Comparison of ENCODE assay signal across 24 mouse cellular contexts in genomic region chr10:108368358-108368757, GRCm38 (mm10). TPM values are rescaled to one million over a fixed set of nuclear protein-coding genes. Genes with fewer than 3 reads are reported as not detected.
DNase-seq lines count a peak whose midpoint lies in the region; ATAC-seq and TF ChIP-seq lines count a peak whose summit lies in the region.
"Had no signal": no experiment of that assay in that cellular context is flagged by ENCODE, and none has a peak within 500 bp of the region (broad histone marks: within the 10 kb centered on the region; RNA-seq: fewer than 3 reads in every experiment).

No protein-coding gene starts in this region.

- 69% methylated on average over 6 of the region's 6 CpGs for WGBS in liver, adult 2 months
- 72% methylated on average over 6 of the region's 6 CpGs for WGBS in intestine, embryonic 16.5 days

- H3K4me2 ChIP-seq in intestine, embryonic 16.5 days (ENCODE audit: low read depth, low read length), result no peak overlapping the region
- H3K4me2 ChIP-seq: embryonic facial prominence, embryonic 13.5 days; forebrain, embryonic 15.5 days; limb, embryonic 13.5 days; neural tube, embryonic 15.5 days had no signal

- no peaks in the 10 kb centered on the region for H3K27me3 ChIP-seq in liver, adult 2 months (ENCODE audit: control insufficient read depth, insufficient read depth, low read length)
- no peaks in the 10 kb centered on the region for H3K27me3 ChIP-seq in intestine, embryonic 16.5 days (replicated peaks; ENCODE audit: control insufficient read depth, insufficient read depth, low read length)
- H3K27me3 ChIP-seq: embryonic facial prominence, embryonic 13.5 days; forebrain, embryonic 15.5 days; limb, embryonic 13.5 days; megakaryocyte, embryonic 14.5 days; neural tube, embryonic 15.5 days had no signal

- ATAC-seq in intestine, embryonic 16.5 days, result peak; percentile 89
- no peak for ATAC-seq in cerebellum, adult (ENCODE audit: insufficient number of reproducible peaks, low FRiP score, low TSS enrichment)
- ATAC-seq in activated CD4-positive, CD25-positive, alpha-beta regulatory T cell, adult 4 months, result no peak
- ATAC-seq: forebrain, embryonic 15.5 days; midbrain, embryonic 16.5 days had no signal

- H3K79me2 ChIP-seq in liver, adult 2 months (ENCODE audit: control insufficient read depth, insufficient read depth, low read length), result peaks cover 19% of the 10 kb centered on the region; the same call in 1 of the 2 replicates

- no peak for TF ChIP-seq CTCF in liver, adult 2 months (IDR thresholded peaks at IDR 0.05; ENCODE audit: low read depth, low read length)

- H3K9ac ChIP-seq in liver, adult 2 months (ENCODE audit: low read depth, low read length), result no peak overlapping the region
- H3K9ac ChIP-seq in intestine, embryonic 16.5 days (ENCODE audit: low read depth, low read length), result no peak overlapping the region
- H3K9ac ChIP-seq: embryonic facial prominence, embryonic 13.5 days; forebrain, embryonic 15.5 days; limb, embryonic 13.5 days; neural tube, embryonic 15.5 days had no signal

- TF ChIP-seq POLR2A in liver, adult 2 months (IDR thresholded peaks at IDR 0.05; ENCODE audit: extremely low read depth, insufficient read depth, low read length), result no peak

- peak; percentile 89 for DNase-seq in liver, adult 2 months (ENCODE audit: extremely low read depth, low read depth, low spot score)
- no peak for DNase-seq in liver
- peak; percentile 69 for DNase-seq in kidney, postnatal 14 days
- peak; percentile 50 for DNase-seq in testis, postnatal 10 days (ENCODE audit: low spot score)
- no peak for DNase-seq in thymus, postnatal 36 days
- DNase-seq: adrenal gland, postnatal 14 days; B cell, adult 2 months; cerebellum, adult 11 months; cerebellum, postnatal 10 days; gastrocnemius, postnatal 25 days; layer of hippocampus, adult 9-11 months; lung, adult 18-20 months; right cerebral cortex, postnatal 14 days; thymus, postnatal 14 days had no signal

- H3K9me3 ChIP-seq in intestine, embryonic 16.5 days (ENCODE audit: control insufficient read depth, low read length), result no peaks in the 10 kb centered on the region
- H3K9me3 ChIP-seq: forebrain, embryonic 15.5 days; hindbrain, embryonic 10.5 days; neural tube, embryonic 15.5 days had no signal

- H3K4me3 ChIP-seq in liver, adult 2 months (ENCODE audit: insufficient read depth, low read depth, low read length), result no peak overlapping the region
- H3K4me3 ChIP-seq in intestine, embryonic 16.5 days (ENCODE audit: low read length), result no peak overlapping the region
- H3K4me3 ChIP-seq: embryonic facial prominence, embryonic 13.5 days; forebrain, embryonic 15.5 days; hindbrain, embryonic 10.5 days; limb, embryonic 13.5 days; megakaryocyte, embryonic 14.5 days; neural tube, embryonic 15.5 days had no signal

- H3K4me1 ChIP-seq in liver, adult 2 months (ENCODE audit: control insufficient read depth, insufficient read depth, low read length), result peaks cover 6% of the 10 kb centered on the region
- peaks cover 9% of the 10 kb centered on the region for H3K4me1 ChIP-seq in intestine, embryonic 16.5 days (ENCODE audit: control insufficient read depth, insufficient read depth, low read length)
- H3K4me1 ChIP-seq: limb, embryonic 13.5 days; megakaryocyte, embryonic 14.5 days had no signal

- H3K36me3 ChIP-seq in liver, adult 2 months (ENCODE audit: control insufficient read depth, insufficient read depth, low read length), result 0 out of 2 replicates have a peak, but pooled peaks cover 2% of the 10 kb centered on the region
- no peaks in the 10 kb centered on the region for H3K36me3 ChIP-seq in intestine, embryonic 16.5 days (ENCODE audit: control insufficient read depth, insufficient read depth, low read length)
- H3K36me3 ChIP-seq: forebrain, embryonic 15.5 days; neural tube, embryonic 15.5 days had no signal

- H3K27ac ChIP-seq in liver, adult 2 months (replicated peaks; ENCODE audit: insufficient read depth, low read depth, low read length), result no peak overlapping the region
- no peak overlapping the region for H3K27ac ChIP-seq in intestine, embryonic 16.5 days (ENCODE audit: low read length)
- H3K27ac ChIP-seq: embryonic facial prominence, embryonic 13.5 days; forebrain, embryonic 15.5 days; hindbrain, embryonic 10.5 days; limb, embryonic 13.5 days; neural tube, embryonic 15.5 days had no signal

RNA-seq across cellular contexts. Expression of gene Pawr, which starts 36.4 kb away (rescaled TPM):
- 7.1 and 7.5 TPM in 2 replicates for total RNA-seq in liver, adult 2 months (2014; rRNA removed)
- polyA plus RNA-seq in liver, adult 2 months (2012; rRNA removed), result 5.0 and 5.3 TPM in 2 replicates
- polyA plus RNA-seq in intestine, embryonic 16.5 days (2015; fragmentation: Nextera tagmentation; extraction: Ambion mirVana), result 4.5 and 7.6 TPM in 2 replicates
- not detected for polyA plus RNA-seq in activated CD4-positive, CD25-positive, alpha-beta regulatory T cell, adult 4 months (2017; shearing (Covaris generic))

Comparison
In these comparisons a context has a peak if more than half of its experiments do, and no peak if none do; other contexts are left out.
1. DNase-seq: peak in liver, adult 2 months (single experiment), kidney, postnatal 14 days (single experiment) and testis, postnatal 10 days (single experiment); none in liver (single experiment) and thymus, postnatal 36 days (0 of 2).